Mouse (Mus musculus): ENCODE data around the gene Cers1.

Cers1 gene

DNA sequence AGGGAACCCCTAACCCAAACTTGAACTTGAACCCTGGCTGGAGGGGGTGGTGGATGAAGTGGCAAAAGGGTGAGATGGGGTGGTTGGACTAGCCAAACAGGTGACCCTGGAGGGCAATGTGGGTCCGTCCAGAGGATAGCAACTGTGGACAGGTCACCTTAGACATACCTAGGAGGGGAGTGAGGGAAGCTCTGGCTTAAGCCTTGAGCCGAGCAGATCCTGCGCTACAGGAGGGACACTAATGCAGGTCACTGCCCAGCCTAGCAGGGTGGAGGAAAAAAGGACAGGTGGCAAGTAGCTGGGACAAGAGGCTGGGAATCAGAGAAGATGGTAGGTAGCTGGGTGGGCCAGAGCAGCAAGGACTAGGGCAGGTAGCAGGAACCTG is 36.4 kb downstream of the Cers1 start:
- DNase-seq (ENCODE audit: low read depth, low spot score) = no peak

DNA sequence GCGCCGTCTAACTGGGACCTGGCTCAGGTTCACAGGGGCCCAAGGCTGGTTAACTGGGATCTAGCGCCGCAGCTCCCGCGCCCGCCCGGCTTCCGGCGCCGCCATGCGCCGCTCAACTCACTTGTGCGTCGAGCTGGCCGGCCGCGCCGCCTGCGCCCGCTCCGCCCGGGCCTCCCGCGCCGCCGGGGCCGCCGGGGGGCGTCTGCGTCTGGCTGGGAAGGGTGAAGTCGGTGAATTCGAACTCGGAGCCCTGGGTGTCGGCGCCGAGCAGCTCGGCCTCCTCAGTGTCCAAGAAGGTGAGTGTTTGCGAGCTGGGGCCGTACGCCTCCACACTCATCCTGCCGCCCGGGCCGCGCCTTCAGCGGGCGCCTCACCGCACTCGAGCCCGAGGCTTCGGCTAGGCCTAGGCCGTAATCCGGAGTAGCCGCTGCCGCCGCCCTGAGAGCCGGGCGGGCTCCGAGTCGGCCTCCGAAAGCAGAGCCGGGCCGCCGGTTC is 37.1 kb downstream of the Cers1 start:
- peak; percentile 68 for DNase-seq (ENCODE audit: low read depth, low spot score)

DNA sequence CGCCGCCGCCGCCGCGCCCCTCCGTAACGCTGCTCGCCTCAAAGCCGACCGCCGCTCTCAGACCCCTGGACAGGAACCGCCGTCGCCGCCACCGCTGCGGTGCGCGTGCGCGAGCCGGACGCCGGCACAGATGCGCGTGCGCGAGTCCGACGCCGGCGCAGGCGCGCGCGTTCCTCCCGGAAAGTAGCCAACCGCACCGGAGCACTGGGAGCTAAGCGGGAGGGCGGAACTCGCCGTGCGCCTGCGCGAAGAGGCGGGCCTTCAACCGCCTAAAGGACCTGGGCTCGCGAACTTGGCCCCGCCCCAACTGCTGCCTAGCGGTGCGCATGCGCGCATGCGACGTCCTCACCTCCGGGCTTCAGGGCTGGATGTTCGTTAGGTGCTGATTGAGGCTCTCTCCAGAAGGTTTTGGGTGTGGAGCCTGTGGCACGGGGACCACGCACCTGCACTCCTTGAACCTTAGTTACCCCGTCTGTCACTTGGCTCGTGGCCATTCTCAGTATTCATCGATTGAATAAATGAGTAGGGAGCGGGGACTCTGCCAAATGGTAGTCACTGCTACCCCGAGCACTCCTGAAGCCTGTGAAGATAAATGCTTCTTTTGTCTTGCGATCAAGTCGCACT is 37.7 kb downstream of the Cers1 start, which contains the start of gene Upf1:
Gene Upf1 (minus strand): TSS at position 85 of the 624 bp plus-strand sequence.
- DNase-seq (ENCODE audit: low read depth, low spot score) = peak; percentile 99

DNA sequence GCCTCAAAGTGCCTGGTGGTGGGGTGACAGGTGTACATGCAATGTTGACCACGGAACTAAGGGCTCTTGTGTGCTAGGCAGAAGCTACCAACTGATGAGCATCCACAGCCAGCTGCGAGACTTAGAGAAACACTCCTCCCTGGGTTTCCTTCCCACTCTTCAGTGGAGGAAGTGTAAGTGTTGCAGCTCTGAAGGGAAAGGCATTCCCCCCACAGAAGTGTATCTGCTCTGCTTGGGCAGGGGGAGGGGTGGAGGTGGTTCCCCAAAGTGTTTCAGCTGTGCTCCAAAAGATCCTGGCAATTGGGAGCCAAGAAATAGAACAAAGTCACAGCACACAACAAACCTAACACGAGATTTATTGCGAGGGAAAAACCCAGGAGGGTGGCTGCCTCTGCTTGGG is 38.4 kb downstream of the Cers1 start:
- DNase-seq (ENCODE audit: low read depth, low spot score) = no peak

DNA sequence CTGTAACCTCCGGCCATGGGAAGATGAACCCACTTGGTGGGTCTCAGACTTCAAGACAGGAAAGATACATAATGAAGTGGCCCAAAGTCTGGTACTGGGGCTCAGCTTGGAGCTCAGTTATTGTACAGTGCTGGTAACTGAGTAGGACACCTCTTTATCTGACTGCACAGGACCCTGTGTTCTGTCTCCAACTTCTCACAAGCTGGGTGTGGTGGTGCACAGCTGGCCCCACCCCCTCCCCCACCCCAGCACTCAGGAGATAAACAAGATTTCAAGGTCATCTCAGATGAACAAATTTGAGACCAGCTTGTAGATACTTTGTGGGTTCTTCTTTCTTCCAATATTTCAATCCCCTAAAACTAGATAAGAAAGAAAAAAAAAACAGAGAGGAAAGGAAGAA is 40.5 kb downstream of the Cers1 start:
- no peak for DNase-seq (ENCODE audit: low read depth, low spot score)

DNA sequence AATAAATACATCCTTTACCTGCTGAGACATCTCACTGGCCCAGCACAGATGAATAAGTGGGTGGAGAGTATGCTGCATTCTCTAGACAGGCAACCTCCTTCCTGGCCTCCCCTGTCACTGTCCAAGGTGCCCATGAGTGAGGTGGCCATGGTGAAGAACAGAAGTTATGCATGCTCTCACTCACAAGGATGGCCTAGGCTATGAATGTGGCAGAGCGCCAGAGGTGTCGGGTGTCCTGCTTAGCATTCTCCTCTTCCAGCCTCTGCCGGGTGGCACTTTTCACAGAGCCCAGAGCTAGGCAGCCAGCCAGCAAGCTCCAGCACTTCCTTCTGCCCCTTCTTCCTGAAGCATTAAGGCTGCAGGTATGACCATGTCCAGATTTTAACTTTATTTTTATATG is 43.8 kb downstream of the Cers1 start:
- no peak for DNase-seq (ENCODE audit: low read depth, low spot score)

DNA sequence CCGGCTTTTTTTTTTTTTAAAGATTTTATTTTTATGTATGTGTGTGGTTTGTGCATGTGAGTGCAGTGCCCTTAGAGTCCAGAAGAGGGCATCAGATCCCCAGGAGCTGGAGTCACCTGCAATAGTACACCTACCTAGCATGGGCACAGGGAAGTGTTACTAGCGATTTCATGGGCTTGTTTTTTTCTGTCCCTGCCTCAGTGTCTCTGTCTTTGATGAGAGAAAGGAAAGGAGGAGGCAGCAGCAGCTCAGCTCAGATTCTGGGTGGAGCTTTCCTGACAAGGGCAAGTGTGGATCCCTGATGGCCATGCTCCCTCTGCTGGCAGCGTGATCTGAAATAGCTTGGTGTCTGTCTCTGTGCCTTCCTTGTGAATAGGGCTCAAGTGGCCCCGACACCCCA is 45.2 kb downstream of the Cers1 start:
- no peak for DNase-seq (ENCODE audit: low read depth, low spot score)

DNA sequence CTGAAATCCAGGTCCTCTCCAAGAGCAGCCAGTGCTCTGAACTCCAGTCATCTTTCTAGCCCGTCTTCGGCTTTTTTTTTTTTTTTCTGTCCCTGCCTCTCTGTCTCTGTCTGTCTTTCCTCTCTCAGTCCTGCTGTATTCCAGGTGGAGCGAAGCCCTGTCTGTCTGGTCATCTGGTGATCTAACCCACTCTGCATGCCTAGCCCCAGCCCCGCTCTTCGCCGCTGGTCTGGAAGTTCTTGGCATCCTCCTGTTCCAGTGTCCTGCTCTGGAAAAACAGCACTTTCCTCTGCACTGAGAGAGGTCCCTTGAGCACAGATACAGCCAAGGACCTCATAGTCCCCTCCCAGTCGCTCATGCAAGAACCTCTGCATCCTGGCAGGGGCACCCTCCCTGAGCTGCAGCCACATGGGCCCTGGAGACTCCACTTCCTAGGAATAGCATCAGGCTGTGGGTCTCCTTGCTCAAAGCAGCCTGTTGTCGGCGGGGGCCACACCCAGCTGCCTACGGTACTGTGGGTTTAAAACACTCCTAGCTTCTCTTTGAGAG is 46.0 kb downstream of the Cers1 start:
- no peak for DNase-seq (ENCODE audit: low read depth, low spot score)

DNA sequence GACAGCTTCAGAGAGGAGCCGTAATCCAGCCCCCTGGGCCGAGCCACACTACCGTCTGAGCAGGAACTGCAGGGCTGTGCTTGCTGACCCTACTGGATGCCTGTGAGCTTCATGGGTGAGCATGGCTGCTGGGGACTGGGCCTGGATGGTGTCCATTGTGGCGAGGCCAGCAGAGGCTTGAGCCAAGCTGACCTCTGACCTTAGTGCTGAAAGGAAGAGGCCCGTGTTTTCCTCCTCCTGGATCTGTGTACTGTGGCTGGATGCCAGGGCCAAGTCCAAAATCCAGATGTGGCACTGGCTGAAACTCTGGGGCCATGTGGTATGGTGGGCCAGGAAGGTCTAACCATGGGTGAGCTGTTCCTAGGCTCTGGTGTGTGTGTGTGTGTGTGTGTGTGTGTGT is 48.5 kb downstream of the Cers1 start:
- no peak for DNase-seq (ENCODE audit: low read depth, low spot score)

DNA sequence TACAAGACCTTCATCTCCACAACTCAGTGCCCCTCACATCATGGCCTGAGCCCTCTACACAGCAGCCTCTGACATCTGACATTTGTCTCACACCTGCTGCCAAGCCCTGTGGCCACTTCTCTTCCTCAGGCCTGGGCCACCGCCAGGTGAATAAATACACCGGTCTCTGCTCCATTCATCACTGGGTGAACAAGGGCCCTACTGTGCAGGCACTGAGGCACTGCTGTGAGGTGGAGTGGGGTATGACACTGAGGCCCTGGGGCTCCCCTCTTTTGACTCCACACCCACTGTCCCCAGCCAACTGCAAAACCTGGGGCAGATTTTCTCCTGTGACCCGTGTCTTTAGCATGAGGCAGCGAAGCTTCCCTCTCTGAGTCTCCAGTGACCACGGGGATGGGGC is 51.0 kb downstream of the Cers1 start:
- no peak for DNase-seq (ENCODE audit: low read depth, low spot score)

DNA sequence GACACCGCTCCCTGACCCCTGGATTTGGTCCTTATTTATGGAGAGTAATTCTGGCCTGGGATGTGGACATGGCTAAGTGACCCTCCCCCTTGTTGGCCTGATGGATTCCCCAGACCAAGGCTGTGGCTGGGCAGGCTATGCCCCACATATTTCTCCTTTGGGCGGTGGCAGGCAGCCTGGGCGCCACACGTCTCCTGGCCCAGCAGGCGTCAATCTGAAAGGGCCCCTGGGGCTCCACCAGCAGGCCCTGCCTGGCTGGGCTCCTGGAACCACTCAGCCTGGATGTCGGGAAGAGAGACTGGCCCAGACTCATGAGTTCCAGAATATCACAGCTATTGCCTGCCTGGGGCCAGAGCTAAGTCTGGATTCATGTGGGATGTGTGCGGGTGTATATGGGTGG is 54.9 kb downstream of the Cers1 start:
- no peak for DNase-seq (ENCODE audit: low read depth, low spot score)

DNA sequence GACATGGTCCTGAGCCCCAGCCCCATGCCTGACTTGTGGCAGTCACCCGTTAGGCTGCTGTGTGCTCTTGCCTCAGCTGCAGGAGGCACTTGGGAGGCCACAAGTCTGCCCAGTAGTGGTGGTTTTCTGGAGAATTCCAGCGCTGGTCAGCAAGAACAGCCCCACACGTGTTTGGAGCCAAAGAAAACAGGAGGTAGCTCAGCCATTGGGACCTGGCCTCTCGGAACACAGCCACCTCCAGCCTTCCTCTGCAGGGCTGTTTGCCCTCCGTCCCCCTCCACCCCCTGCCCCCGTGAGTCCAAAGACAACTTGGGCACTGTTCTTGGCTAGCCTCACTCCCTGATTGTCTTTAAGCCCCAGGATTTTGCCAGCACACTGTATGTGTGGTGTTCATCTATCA is 56.4 kb downstream of the Cers1 start:
- DNase-seq (ENCODE audit: low read depth, low spot score) = no peak

DNA sequence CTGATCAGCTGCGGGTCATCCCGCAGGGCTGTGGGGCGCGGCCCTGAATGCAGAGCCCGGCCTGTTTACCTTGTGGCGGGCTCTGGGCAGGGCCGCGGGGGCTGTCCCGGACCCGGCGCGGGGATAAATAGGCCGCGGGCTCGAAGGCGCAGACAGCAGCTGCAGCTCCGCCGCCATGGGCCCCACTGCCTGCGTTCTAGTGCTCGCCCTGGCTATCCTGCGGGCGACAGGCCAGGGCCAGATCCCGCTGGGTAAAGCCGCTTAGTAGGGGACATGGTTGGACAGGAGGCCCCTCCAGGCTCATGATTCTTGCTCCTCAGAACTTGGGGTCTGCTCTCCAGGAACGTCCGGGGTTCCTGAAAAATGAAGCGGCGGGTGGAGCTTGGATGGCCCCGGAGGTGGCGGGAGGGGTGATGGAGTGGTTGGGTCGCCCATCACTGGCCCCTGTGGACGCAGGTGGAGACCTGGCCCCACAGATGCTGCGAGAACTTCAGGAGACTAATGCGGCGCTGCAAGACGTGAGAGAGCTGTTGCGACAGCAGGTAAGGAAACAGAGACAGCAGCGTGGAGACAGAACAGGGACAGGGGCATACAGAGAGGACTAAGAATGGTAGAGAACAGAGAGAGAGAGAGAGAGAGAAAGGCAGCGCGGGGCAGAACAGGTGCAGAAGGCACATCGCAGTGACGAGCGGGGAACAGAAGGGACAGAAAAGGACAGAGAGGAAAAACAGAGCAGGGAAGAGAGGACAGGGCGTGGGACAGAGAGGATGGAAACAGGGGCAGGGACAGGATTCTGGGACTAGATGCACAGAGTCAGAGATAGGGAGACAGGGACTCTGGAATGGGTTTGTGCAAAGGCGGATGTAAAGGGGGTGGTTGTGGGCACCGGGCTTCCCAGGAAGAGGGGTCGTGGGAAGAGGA is 58.1 kb downstream of the Cers1 start, which contains the start of gene Comp:
Gene Comp (plus strand): TSS at position 162 of the 921 bp plus-strand sequence.
- DNase-seq (ENCODE audit: low read depth, low spot score) = no peak

DNA sequence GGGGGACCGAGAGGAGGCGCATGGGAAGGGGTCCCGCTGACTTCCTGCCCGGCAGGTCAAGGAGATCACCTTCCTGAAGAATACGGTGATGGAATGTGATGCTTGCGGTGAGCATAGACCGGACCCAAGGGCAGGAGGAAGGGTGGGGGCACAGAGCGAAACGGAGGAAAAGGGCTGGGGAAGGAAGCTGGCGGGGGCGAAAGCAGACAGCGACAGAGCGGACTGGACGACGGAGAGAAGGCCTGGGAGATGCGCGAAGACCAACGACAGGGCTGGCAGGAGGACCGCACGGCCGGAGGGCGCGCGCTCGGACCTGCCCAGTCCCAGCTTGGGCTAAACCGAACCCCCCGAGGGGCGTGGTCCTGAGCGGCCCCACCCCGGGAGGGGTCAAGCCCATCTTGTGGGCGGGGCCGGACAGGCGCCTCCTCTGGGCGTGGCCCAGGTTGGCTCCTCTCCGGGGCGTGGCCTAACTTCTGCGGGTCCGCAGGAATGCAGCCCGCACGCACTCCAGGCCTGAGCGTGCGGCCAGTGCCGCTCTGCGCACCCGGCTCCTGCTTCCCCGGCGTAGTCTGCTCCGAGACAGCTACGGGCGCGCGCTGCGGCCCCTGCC is 58.8 kb downstream of the Cers1 start:
- peak; percentile 69 for DNase-seq (ENCODE audit: low read depth, low spot score)

DNA sequence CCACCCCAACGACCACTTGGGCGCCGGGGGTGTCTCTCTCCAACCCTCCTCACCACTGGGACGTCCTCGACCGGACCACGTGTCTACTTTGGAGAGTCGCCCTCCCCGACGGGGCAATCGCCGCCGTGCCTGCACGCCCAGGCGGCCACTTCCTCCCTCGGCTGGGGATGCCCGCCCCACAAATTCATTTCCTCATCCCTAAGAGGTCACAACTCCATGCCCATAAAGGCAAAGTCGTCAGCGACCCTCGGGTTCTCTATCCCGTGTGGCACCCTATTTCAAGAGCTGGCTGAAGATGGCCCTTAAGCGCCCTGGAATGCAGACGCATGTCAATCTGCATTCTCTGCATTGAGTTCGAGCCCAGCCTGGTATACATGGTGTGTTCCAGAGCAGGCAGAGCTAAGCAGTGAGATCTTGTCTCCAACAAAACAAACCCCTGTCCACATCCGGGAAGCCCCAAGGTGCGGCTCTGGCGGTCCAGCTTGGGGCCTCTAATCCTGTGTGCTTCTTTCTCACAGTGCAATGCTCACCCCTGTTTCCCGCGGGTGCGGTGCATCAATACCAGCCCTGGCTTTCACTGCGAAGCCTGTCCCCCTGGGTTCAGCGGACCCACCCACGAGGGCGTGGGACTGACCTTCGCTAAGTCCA is 59.8 kb downstream of the Cers1 start:
- peak; percentile 59 for DNase-seq (ENCODE audit: low read depth, low spot score)

DNA sequence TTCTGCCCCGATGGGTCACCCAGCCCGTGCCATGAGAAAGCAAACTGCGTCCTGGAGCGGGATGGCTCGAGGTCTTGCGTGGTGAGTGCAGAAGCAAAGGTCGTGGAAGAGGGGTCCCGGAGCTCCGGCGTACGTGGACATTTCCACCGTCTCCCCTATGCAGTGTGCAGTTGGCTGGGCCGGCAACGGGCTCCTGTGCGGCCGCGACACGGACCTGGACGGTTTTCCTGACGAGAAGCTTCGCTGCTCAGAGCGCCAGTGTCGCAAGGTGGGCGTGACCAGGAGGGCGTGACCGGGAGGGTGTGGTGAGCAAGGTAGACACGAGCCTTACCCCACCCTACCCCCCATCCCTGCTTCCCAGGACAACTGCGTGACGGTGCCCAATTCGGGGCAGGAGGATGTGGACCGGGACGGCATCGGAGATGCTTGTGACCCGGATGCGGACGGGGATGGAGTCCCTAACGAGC is 60.7 kb downstream of the Cers1 start:
- peak; percentile 50 for DNase-seq (ENCODE audit: low read depth, low spot score)

DNA sequence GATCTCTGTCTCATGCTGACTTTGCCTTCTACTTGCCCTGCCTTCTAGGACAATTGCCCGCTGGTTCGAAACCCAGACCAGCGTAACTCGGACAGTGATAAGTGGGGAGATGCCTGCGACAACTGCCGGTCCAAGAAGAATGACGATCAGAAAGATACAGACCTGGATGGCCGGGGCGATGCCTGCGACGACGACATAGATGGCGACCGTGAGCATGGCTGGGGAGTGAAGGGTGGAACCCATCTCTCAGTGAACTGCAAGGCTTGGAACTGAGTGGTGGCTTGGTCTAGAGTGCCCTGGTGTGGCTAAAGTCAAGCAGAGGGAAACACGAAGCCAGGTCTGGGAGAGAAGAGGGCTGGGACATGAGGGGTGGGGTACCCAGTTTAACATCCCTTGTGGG is 61.5 kb downstream of the Cers1 start:
- no peak for DNase-seq (ENCODE audit: low read depth, low spot score)

DNA sequence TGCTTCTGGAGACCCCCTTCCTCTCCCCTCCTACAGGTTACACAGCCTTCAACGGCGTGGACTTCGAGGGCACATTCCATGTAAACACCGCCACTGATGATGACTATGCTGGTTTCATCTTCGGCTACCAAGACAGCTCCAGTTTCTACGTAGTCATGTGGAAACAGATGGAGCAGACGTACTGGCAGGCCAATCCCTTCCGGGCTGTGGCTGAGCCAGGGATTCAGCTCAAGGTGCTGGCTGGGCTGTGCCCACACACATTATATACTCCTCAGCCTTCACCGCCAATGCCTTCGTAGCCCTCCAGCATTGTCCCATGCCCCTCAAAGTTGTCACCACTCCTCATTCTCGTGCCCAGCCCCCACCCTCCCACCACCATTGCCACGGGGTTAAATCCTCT is 64.5 kb downstream of the Cers1 start:
- DNase-seq (ENCODE audit: low read depth, low spot score) = no peak
